Comparison of ENCODE assay signal across 13 mouse cellular contexts in the genomic region with DNA sequence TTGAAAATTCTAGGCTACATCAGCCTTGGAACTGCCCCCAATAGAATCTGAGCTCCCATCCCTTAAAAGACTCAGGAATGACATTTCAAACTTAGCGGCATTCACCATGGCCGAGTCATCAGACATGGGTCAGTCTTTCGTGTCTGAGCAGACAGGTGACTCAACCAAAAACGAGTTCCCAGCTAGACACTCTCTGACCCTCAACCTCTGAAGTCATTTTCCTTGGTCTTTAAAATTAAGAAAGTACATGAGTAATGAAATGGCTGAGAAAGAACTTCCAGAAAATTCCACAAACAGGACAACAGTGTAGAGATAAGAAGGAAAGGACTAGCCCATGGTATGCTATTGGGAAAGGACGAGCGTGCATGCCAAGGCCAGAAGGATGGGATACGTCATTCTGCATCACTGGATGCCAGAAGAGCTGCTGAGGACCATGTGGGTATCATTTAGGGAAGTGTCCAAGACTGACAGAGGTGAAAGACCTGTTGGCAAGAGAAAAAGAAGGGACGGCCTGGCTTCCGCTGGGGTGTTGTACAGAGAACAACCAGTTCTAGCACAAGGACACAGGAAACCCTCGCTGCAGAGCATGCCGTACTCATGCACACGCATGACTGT.
DNase-seq lines count a peak whose midpoint lies in the region.
"Had no signal": no experiment of that assay in that cellular context is flagged by ENCODE, and none has a peak within 500 bp of the region (broad histone marks: within the 10 kb centered on the region; RNA-seq: fewer than 3 reads in every experiment).

No protein-coding gene starts in this region.

- DNase-seq in adrenal gland, adult 2 months, result peak; percentile 69
- no peak for DNase-seq in adrenal gland, postnatal 10 days
- peak; percentile 35 for DNase-seq in 3134 (ENCODE audit: extremely low read depth, insufficient read length, low spot score)
- DNase-seq in adrenal gland, postnatal 36 days, result peak; percentile 45 to 51
- DNase-seq in cerebellum, postnatal 10 days, result peak; percentile 73 to 74
- DNase-seq in right cerebral cortex, postnatal 25 days, result no peak
- no peak for DNase-seq in frontal cortex, postnatal 36 days (ENCODE audit: low spot score in 2 of 2)
- no peak for DNase-seq in kidney, adult 8-10 months
- DNase-seq: forebrain, postnatal 0 days; gastrocnemius, postnatal 25 days; heart, postnatal 36 days; lung, adult 18-20 months; thymus, adult 18-20 months had no signal

Comparison
In these comparisons a context has a peak if more than half of its experiments do, and no peak if none do; other contexts are left out.
1. DNase-seq: peak in adrenal gland, adult 2 months (single experiment), 3134 (single experiment), adrenal gland, postnatal 36 days (2 of 2) and cerebellum, postnatal 10 days (2 of 2); none in adrenal gland, postnatal 10 days (single experiment), right cerebral cortex, postnatal 25 days (single experiment), frontal cortex, postnatal 36 days (0 of 2) and kidney, adult 8-10 months (0 of 2).